In the genomic region with DNA sequence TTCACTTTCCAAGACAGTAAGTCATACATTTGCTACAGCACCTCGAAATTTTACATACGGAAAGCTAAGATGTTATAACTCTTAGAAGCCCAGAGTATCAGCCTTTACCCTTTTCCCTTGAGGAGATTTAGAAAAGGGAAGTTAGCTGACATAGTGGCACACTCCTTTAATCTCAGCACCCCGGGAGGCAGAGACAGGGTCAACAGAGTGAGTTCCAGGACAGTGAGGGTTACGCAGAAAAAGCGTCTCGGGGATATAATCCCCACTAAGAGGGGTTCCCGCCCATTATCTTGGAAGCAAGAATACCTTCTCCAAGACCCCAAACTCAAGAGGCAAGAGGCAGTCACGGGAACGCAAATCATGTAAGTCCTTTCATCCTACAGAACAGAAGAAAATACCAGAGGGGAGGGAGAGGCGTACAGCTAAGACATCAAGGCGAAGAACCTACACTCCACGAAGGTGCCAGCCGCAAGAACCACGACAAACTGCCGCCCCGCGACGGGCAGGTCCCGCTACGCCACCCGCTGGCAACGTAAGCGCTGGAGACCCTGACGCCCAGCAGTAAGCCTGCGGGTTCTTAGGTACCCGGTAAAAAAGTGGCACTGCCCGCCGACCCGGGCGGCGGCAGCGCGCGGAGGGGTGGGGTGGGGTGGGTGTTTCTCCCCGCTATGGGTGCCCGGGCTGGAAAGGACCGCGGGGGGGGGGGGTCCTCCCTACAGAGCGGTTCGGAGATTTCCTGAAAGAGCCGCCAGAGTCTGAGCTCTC, we compare ENCODE assay signal across 7 mouse cellular contexts. TPM values are rescaled to one million over a fixed set of nuclear protein-coding genes. Genes with fewer than 3 reads are reported as not detected.
A peak's percentile ranks its signal among the peaks of the same experiment; 100 is the strongest.
DNase-seq lines count a peak whose midpoint lies in the region; ATAC-seq and TF ChIP-seq lines count a peak whose summit lies in the region.

No protein-coding gene starts in this region.

- no peaks in the 10 kb centered on the region for H3K27me3 ChIP-seq in ES-Bruce4 (ENCODE audit: control insufficient read depth, insufficient read depth, low read length, poor library complexity, severe bottlenecking)
- H3K27me3 ChIP-seq in embryonic facial prominence, embryonic 14.5 days (replicated peaks; ENCODE audit: control insufficient read depth, insufficient read depth, low read length): no peaks in the 10 kb centered on the region

- whole genome bisulfite sequencing in embryonic facial prominence, embryonic 14.5 days: 3% methylated on average over 33 of the region's 41 CpGs

- no peak for ATAC-seq in embryonic facial prominence, embryonic 14.5 days (ENCODE audit: low read depth)
- ATAC-seq in hematopoietic stem cell, adult 5-6 weeks (replicated peaks in 1 of 2; ENCODE audit: insufficient read depth in 1 of 2, low FRiP score in 2 of 2, low TSS enrichment in 1 of 2, low read depth in 1 of 2, poor library complexity in 2 of 2, severe bottlenecking in 2 of 2): peak; percentile 20 to 29; a peak in 1 of 4 replicates
- ATAC-seq in megakaryocyte, adult 5-6 weeks (ENCODE audit: poor library complexity, severe bottlenecking): peak; percentile 40

- no peak for TF ChIP-seq POLR2A in ES-Bruce4 (IDR thresholded peaks at IDR 0.05; ENCODE audit: insufficient read depth, low read length)

- peak overlapping the region; percentile 82 for H3K4me3 ChIP-seq in ES-Bruce4 (ENCODE audit: low read depth, low read length)
- peak overlapping the region; percentile 87 for H3K4me3 ChIP-seq in embryonic facial prominence, embryonic 14.5 days (ENCODE audit: low read depth, low read length)

- H3K4me2 ChIP-seq in embryonic facial prominence, embryonic 14.5 days (ENCODE audit: low read depth, low read length): peak overlapping the region; percentile 85

- DNase-seq in adrenal gland, adult 2 months: peak; percentile 35
- DNase-seq in embryonic facial prominence, embryonic 14.5 days (ENCODE audit: low spot score): peak; percentile 13
- peak; percentile 22 to 55 for DNase-seq in layer of hippocampus, postnatal 10 days (ENCODE audit: low spot score in 2 of 2)
- DNase-seq in spleen, adult 18-20 months: peak; percentile 18 to 39

- H3K9me3 ChIP-seq in ES-Bruce4 (replicated peaks; ENCODE audit: control insufficient read depth, insufficient read depth, low read length, poor library complexity, severe bottlenecking): no peaks in the 10 kb centered on the region
- H3K9me3 ChIP-seq in embryonic facial prominence, embryonic 14.5 days (ENCODE audit: control insufficient read depth, low read length): no peaks in the 10 kb centered on the region

- H3K36me3 ChIP-seq in ES-Bruce4 (ENCODE audit: control insufficient read depth, insufficient read depth, low read length, poor library complexity, severe bottlenecking): peaks cover 4% of the 10 kb centered on the region
- peaks cover 11% of the 10 kb centered on the region; the same call in 1 of the 2 replicates for H3K36me3 ChIP-seq in embryonic facial prominence, embryonic 14.5 days (ENCODE audit: control insufficient read depth, insufficient read depth, low read length)

- no peaks in the 10 kb centered on the region for H3K4me1 ChIP-seq in ES-Bruce4 (ENCODE audit: control insufficient read depth, insufficient read depth, low read length)
- H3K4me1 ChIP-seq in embryonic facial prominence, embryonic 14.5 days (ENCODE audit: control insufficient read depth, insufficient read depth, low read length): peaks cover 10% of the 10 kb centered on the region

- H3K9ac ChIP-seq in ES-Bruce4 (ENCODE audit: low read depth, poor library complexity, severe bottlenecking): peak overlapping the region; percentile 88
- peak overlapping the region; percentile 95 for H3K9ac ChIP-seq in embryonic facial prominence, embryonic 14.5 days (ENCODE audit: low read depth, low read length)

- no peak for TF ChIP-seq CTCF in ES-Bruce4 (IDR thresholded peaks at IDR 0.05; ENCODE audit: low read depth, low read length)

- TF ChIP-seq EP300 in ES-Bruce4 (IDR thresholded peaks at IDR 0.05; ENCODE audit: insufficient read depth, low read depth, low read length): no peak

- H3K27ac ChIP-seq in ES-Bruce4 (ENCODE audit: insufficient read depth, low read length): no peak overlapping the region
- peak overlapping the region; percentile 89 for H3K27ac ChIP-seq in embryonic facial prominence, embryonic 14.5 days (replicated peaks; ENCODE audit: low read depth, low read length)

RNA-seq across cellular contexts. Expression of a gene that starts 0.7 kb away (rescaled TPM):
- polyA plus RNA-seq in ES-Bruce4 (2011; ENCODE audit: insufficient read depth, insufficient read length, low read depth, missing spikeins): 80.8 and 81.1 TPM in 2 replicates
- 10 to 100 TPM; 61.8 to 69.2 TPM for total RNA-seq in adrenal gland, adult 2 months (2021)
- polyA plus RNA-seq in adrenal gland, adult 2 months (2012; rRNA removed): 35.3 and 41.0 TPM in 2 replicates
- polyA plus RNA-seq in embryonic facial prominence, embryonic 14.5 days (2014; fragmentation: Nextera tagmentation; extraction: Ambion mirVana): 108 and 111 TPM in 2 replicates
- 54.3 and 62.0 TPM in 2 replicates for total RNA-seq in hematopoietic stem cell, adult 5-6 weeks (2017)
- 10 to 100 TPM; 53.7 to 64.0 TPM for total RNA-seq in layer of hippocampus, postnatal 10 days (2021)
- 48.1 and 56.5 TPM in 2 replicates for total RNA-seq in megakaryocyte, adult 5-6 weeks (2015)
- 52.1 and 55.1 TPM in 2 replicates for total RNA-seq in megakaryocyte, adult 5-6 weeks (2017)

RNA-seq across cellular contexts. Expression of a gene that starts 34.5 kb away (rescaled TPM):
- not detected in 2 replicates for polyA plus RNA-seq in ES-Bruce4 (2011; ENCODE audit: insufficient read depth, insufficient read length, low read depth, missing spikeins)
- total RNA-seq in adrenal gland, adult 2 months (2021): 1 to 10 TPM; 4.4 to 9.2 TPM
- polyA plus RNA-seq in adrenal gland, adult 2 months (2012; rRNA removed): 8.3 and 9.6 TPM in 2 replicates
- 34.7 and 43.7 TPM in 2 replicates for polyA plus RNA-seq in embryonic facial prominence, embryonic 14.5 days (2014; fragmentation: Nextera tagmentation; extraction: Ambion mirVana)
- total RNA-seq in hematopoietic stem cell, adult 5-6 weeks (2017): 1.4 and 1.5 TPM in 2 replicates
- total RNA-seq in layer of hippocampus, postnatal 10 days (2021): 10 to 100 TPM; 40.6 to 44.8 TPM
- total RNA-seq in megakaryocyte, adult 5-6 weeks (2015): 0.39 TPM in 1 of 2 replicates, not detected in the other
- total RNA-seq in megakaryocyte, adult 5-6 weeks (2017): not detected in 2 replicates

Comparison
In these comparisons a context has a peak if more than half of its experiments do, and no peak if none do; other contexts are left out.
1. RNA of a gene that starts 34.5 kb away (total RNA-seq): 40.6 to 44.8 TPM in layer of hippocampus, postnatal 10 days; 4.4 to 9.2 TPM in adrenal gland, adult 2 months, 1.4 to 1.5 TPM in hematopoietic stem cell, adult 5-6 weeks and 0.39 TPM in megakaryocyte, adult 5-6 weeks; every median in the first group is over 4 times any median in the second.
2. Peak in every context shown above with its lines, with median percentiles within 50 percentile points of each other: DNase-seq.